Mouse (Mus musculus) G1E (cell line): Measurements from ENCODE around the gene Svs1.

Experiments used
- CTCF ChIP-seq: IDR thresholded peaks from 2 replicates; pipeline ENCODE4 v1.5.1; 2012; ENCODE audit warnings: low read depth, low read length, inconsistent platforms, mixed read lengths
- TAL1 ChIP-seq: conservative IDR thresholded peaks from 2 replicates; pipeline ENCODE4 v1.6.1; 2012; ENCODE audit warnings: low read depth, low read length, inconsistent platforms, mixed read lengths

GRCm38 (mm10) chr6:48958053-48958452, 28.6 kb upstream of the Svs1 start:
- TF ChIP-seq TAL1 (no peak), CTCF (no peak)
